Mouse (Mus musculus) embryo, embryonic 10.5 days (tissue): ENCODE data around the gene Chchd6.

Source experiments
- DNase-seq: peaks from one replicate; pipeline ENCODE4 v3.0.0-alpha.2; 2015; ENCODE audit warnings: low spot score

The Chchd6 gene

DNA sequence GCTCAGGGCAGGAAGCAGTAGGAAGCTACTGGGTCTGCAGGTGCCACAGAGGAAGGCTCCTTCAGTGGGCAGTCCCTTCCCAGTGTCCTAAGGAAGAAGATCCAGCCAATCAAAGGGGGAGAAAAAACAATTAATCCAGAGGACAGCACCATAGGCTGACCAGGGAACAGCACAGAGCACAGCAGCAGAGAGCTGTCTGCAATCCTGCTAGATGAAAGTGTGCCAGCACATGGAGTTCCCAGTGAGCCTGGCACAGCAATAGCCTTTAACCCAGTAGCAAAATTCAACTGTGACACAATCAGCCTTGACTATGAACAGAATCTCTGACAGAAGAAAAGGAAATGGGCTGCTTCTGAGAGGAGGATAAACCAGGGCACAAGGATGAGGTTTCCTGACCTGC is 9.8 kb downstream of the Chchd6 start:
- no peak for DNase-seq

DNA sequence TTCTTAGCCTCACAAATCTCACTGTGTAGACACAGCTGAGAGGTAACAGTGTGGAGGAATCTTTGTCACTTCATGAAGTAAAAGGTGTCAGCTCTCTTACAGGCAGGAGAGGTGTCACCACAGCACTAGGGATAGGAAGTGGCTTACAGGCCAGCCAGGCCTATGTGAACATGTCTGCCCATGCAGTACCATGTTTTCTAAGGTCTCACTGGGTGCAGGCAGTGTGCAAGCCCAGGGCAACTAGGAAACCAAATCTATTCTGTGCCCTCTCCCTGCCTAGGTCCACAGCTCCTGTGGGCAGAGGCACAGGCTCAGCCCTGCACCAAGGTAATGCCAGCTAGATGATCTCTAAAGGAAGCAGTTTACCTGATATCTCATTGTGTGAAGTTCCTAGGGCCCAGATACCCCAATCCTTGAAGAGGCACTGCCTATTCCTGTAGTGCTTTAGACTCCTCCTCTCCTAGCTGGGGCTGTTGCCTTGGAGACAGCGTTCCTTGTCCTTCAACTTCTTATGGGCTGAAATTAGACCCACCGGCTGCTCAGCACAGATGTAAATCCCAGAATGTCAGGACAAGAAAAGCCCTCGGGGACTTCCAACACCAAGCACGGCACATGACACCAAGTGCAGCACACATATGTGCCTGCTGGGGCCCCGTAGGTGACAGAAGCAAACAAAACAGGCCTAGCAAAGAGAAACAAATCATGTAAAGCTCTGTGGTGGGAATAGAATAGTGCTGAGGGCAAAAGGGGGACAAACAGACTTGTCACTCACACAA is 10.6 kb downstream of the Chchd6 start:
- peak; percentile 62 for DNase-seq

DNA sequence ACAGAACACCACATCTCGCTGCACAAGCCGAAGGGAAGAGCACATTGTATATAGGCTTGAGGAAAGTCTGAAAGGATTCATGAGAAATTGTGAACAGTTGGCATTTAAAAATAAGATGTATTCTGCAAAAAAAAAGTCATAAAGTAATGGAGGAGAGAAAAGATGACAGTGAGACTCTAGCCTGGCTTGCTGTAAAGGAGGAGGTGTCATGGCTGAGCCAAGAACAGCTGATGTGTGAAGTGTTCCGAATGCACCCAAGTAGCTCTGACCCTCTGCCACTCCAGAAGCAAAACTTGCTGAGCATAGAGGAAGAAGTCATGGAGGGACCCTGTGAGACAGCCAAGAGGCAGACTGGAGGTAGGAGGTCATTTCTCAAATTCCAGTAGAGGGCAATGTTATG is 12.3 kb downstream of the Chchd6 start:
- no peak for DNase-seq

DNA sequence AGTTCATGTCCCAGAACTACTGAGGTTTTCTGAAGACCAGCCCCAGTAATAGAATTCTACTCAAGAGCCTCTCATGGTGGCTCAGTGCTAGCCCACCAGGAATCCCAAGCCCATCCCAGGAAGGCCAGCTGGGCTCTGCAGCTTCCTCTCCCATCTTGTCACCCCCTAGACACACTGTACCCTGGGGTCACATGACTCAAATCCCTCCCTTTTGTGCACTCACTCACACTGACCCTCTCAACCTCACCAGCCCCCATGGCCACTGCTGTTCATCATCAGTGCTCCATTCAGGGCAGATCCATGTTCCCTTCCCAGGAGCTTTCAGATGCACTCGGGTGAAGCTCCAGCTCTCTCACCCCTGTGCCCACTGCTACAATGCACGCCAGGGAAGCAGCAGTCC is 20.8 kb downstream of the Chchd6 start:
- DNase-seq, result no peak

DNA sequence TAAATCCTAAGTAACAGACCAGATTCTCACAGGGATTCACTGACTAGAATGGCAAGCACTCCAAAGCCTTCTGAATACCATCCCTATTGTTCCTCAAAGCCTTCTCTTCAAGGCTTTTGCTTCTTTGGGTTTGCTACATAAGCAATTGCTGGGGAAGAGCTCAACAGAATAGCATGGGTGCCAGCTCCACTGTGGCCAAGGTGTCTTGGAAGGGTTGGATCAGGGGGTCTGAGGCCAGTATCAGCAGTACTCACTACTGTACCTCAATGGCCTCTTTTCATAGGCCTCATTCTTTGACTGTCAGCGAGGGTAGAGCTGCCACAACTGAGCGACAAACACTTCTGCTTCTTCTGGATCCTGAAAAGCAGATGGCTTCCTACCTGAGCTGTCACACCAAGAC is 21.7 kb downstream of the Chchd6 start:
- no peak for DNase-seq

DNA sequence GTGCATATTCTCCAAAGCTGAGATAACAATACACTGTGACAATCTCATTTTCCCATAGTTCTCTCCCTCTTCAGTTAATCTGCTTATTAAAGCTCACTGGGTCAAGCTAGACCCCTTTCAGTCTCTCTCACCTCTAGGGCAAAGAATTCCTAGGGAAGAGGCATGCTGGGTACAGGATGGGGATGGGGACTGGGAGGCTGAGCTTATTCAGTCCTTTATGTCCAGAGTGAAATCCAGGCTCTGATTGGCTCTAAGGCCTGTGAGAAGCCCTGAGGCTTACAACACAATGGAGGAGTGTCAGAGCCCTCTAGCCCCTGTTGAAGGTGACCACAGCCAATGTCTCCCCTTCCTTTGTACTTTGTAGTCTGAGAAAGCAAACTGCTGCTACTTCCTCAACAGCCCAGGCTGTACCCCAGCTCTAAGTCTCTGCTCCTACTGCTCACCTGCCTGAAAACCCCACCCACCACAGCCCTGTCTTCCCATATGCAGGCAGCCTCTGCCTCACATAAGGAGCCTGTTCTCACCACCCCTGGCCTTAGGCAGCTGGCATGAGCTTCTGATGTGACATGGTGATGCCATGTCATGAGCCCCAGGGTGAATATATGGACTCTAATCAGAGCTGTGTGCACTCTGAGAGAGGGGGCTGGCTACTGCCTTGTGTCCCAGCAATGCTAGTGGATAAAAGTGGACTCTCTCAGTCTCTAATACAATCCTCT is 22.4 kb downstream of the Chchd6 start:
- DNase-seq, result peak; percentile 35

DNA sequence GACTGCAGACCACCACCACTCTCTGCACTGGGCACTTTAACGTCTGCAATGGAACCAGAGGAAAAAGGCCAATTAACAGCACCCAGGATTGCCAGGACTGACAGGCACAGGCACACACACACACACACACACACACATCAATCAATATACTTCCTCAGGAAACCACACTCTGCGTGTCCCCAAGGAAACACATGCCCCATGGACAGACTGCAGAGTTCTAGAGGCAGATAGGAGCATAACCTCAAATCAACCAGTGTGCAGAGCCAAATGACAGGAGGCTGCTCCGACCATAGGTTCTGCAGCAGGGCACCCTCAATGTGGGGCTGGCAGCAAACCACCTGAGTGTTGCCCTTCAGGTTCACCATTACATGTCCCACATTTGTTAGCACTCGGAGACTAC is 26.1 kb downstream of the Chchd6 start:
- DNase-seq, result no peak

DNA sequence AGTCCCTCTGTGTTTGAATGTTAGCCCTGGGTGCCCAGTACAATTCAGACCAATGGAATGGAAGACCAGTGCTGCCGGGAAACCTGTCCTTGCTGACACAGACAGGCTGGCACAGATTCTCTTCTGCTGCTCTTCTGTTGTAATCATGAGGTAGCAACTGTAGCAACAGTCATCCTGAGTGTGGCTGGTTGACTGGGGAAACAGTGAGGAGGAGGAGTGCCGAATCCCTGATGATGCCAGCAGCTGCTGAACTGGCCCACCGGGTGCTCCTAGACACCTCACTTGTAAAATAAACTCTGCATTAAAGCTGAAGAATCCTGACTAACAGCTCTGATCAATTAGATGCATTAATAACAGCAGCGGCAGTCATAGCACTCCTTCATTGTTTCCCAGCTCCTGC is 28.7 kb downstream of the Chchd6 start:
- DNase-seq, result no peak

DNA sequence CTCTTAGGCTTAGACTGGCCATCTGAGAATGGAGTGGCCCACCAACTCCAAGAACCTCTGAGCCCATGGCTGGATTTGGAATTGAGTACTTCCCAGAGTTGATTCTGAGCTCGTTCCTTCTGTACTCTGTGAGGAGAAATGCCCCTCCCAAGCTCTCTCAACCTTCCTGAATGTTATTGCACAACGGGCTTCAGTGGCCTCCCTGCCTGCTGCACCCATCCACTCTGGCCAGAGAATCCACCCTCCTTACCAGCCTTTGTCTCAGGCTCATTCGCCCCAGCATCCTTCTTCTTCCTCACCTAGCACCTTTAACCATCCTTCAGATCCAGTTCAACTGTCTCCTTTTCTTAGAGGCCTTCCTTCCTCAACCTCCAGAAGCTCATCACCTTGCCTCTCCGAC is 32.1 kb downstream of the Chchd6 start:
- no peak for DNase-seq

DNA sequence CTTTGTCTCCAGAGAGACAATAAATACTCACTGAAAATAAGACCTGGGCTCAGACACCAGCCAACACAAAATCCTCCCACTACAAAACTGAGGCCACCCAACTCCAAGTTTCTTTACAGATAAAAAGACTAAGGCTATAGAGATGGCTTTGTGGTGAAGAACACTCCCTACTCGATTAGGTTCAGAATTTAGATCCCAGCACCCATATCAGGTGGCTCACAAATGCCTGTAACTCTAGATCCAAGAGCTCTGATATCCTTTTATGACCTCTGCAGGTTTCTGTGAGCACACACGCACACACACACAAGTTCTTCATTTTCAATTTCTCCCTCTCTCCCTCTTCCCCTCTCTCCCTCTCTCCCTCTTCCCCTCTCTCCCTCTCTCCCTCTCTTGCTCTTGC is 34.6 kb downstream of the Chchd6 start:
- no peak for DNase-seq

DNA sequence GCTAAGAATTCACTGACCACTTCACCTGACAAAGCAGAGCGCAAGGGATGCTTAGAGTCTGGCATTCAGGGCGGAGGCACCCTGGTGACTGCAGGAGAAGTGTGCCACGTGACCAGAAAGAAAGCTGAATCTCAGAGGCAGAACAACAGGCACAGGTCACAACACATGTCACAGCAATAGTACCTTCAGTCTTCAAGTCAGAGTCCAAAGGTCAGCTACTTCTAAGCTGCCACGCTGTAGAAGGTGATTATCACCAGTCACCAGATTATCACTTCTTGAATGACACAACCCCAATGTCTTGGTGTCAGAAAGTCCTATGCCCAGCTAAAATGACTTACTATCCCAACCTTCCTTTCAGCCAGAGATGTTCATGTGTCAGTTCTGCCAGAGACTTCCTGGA is 37.8 kb downstream of the Chchd6 start:
- DNase-seq, result no peak

DNA sequence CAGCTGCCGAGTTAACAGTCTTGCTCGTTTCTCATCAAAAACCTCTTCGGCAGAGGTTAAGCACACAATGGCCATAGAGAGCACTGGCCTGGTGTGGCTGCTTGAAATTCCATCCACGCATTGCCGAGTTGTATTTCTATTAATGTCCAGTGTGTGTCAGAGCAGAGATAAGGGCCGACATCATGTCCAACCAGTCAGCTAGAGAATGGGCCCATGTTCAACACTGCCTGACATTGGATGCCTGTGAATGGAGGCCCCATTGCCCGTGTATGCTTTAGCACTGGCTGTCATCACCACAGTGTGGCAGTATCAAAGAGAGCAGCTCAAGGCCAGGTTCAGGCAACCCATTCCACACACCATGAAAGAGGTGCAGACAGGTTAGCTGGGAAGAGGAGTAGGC is 38.9 kb downstream of the Chchd6 start:
- no peak for DNase-seq

DNA sequence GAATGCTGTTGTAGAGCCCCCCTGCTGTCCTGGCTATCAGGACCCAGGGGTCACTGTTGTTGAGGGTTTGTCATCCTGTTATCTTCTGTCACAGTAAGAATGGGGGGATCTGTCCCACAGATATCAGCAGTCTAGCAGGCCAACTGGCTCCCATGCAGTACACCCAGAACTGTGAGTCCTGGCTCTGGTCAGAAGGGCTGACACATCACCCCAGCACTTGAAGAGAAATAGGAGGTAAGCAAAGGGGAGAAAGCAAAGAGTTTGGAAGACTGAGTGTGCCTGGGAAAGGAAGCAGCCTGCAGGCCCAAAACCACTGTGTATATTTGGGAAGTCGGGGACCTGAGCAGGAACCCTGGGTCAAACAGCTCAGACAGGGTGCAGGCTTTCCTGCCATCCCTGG is 39.5 kb downstream of the Chchd6 start:
- no peak for DNase-seq

DNA sequence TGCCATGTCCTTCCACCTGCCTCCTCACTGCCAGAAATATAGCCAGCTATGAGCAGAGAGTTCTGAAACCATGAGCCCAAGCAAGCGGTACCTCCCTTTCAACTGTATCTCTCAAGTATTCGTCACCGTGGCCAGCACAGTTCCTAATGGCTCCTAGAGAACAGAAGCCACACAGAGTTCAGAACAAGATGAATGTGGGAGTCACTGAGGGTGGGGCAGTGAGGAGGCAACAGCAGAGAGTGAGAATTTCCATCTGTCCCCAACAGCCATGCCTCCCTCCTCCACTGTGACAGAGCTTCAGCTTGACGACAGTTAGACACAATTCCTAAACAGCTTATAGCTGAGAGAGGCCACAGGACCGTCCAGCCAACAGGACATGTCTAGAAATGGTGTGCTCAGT is 41.4 kb downstream of the Chchd6 start:
- DNase-seq, result no peak

DNA sequence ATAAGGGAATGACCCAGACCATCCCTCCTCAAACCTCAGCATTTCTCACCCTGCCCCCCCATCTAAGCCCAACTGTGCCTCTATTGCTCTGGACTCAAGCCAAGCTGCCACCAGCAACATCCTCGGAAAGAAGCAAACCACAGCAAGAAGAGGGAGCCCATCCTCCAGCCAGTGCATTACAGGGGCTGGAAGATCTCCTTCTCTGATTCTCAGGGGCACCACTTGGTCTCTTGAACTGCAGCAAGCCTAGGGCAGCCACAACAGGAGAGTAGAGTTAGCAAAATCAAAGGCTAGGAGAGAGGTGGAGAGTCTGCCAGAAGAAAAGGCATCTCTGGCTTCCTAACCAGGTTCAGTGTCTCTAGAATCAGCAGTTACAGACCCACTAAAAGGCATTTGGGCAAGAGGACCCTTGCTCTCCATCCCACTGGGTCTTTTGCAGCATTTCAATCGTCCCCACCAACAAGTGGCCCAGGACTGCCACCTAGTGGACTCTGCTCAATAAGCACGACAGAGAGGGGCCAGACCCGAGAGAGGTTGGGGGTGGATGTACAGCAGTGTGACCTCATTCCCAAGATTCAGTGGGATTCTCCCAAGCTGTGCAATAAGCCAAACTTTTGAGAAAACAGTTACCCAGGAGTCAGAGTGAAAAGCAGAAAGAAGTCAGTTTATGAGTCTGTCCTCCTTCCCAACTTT is 42.3 kb downstream of the Chchd6 start:
- DNase-seq, result peak; percentile 91

DNA sequence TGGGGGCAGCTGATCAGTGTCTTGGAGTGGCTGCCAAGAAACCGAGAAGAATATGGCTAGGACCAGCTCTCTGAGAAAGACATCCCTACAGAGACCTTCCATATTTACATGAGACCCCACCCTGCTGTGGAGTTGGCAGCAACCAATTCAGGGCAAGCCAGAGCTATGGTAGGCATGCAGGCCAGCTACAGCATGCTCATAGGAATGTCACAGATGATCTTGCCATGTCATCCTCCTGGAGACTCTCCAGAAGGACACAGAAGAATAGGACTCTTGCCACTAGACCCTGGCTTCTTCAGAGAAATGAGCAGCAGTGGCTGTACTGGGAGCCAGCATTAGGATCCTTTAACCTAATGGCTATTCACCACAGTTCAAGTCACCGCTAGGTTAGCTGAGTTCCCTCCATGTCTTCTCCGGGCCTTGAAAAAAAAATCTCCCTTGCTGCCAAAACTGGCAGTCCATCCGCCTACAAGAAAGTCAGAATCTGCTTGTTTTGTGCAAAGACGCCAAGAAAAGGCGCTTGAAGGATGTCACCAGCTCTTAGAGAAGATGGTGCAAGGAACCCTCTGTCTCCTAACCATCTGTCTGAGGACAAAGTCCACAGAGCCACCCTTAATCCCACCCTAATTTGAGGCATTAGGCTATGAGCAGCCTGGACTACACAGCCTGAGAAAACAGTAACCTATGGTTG is 43.0 kb downstream of the Chchd6 start:
- DNase-seq, result no peak

DNA sequence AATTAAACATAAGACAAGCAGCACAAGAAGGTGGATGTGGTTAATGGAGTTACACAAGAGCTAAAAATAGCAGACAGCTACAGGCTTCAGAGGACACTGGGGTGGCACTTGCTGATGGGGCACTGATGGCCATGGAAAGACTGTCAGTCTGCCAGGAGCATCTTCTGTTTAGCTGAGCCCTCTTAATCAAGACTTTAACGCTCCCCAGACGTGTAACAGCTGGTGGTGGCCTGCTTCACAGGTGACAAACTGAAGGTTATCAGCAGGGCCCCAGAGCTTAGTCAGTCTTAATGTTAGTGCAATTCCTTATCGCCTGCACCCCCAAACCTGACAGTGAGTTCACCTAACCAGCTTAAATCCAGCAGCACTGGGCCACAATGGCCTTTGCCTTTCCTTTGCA is 46.3 kb downstream of the Chchd6 start:
- DNase-seq, result no peak

DNA sequence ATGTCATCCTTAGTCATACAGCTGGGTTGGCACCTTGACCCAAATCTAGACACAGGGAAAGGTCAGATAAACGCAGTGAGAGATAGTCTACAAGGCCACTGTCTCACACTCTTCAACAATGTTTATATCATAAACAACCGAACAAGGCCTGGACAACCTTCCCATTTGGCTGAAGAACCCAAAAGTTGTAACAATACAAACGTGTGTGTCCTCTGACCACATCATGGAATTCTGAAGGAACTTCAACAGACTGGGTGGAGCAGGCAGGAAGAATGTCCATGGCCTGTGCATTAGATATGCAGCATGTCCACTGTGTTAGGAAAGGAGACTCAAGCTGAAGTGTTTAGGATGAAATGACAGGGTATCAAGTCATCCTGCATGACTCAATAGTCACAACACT is 47.5 kb downstream of the Chchd6 start:
- no peak for DNase-seq

DNA sequence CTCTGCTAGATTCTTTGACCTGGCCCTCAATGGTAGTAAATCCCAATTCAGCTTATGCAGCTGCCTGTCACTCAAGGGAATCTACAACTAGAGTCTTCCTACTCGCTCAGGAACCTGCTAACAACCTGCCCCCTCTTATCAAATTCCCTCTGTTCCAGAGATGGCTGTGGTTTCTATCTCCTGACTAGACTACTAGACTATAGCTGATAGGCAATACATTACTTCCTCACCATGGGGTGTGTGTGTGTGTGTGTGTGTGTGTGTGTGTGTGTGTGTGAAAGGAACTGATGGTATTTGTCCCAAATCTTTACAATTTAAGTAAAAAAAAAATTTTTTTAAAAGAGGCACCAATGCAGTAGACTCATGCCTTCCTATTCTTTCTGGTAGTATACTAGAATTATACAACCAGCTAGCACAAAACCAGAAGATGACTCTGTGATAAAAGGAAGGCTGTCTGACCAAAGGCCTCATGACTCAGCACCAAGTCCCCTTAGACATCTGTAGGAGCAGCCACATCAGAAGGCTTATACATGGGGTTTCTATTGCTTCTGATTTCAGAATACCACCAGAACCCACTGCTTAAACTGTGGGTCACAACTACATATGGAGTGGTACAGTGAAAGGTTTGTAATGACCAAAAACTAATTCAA is 57.2 kb downstream of the Chchd6 start:
- no peak for DNase-seq

DNA sequence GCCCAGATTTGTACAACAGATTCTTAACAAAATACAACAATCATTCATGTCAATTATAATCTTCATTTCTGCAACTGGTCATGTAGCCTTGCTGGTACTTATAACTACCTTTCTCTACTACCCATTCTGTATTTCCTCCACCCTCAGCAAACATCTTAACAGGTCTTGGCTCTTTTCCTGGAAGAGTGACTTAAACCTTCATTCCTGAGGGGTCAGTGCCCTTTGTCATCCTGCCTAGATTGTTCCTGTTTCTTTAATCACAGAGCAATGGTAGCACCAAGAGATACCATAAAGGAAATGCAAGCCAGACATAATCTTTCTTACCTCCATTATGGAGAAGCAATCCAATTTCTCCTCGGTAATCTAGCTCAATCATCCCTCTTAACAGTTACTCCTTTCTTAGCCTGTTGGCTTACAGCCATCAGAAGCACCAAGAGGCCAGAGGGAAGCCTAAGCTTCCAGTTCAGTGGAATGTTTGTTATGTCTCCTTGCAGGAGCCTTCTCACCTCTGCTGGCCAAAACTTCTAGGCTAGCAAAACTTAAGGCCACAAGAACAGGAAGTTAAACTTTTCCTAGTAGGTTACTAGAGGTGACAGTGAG is 59.7 kb downstream of the Chchd6 start:
- DNase-seq, result no peak

DNA sequence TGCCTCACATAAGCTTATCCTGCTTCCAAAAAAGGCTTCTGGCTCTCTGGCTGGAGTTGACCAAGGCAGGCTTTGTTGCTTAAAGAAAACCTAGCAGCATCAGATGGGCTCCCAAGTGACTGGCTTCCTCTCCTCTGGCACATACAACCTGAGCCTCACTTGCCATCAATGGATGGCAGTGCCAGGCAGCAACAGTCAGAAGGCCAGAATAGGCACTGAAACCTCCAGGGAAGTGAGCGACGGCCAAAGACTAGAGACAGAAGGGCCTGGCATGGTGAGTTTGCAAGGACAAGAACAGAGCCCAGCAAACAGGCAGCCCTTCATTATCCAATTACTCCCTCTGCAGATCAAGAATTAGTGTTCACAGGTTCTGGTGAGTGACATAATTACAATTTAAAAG is 70.7 kb downstream of the Chchd6 start:
- no peak for DNase-seq

DNA sequence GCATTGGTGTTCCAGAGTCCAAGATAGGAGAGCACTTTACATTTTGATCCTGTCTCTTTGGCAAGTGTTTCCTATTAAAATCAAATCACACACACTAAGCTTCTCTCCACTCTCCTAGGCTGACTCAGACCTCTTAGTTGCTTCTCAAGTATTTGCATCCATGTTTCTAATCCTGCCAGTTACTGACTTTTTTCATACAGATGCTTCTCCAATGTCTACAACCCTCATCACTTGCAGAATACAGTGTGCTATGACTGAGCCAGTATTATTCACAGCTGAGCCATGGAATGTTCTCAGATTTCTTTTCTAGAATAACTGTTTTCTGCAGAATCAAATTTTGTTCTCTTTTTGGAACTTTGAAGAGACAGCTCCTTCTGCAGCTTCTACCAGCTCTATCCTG is 85.3 kb downstream of the Chchd6 start:
- DNase-seq, result no peak
